Mouse (Mus musculus) cerebellum, postnatal 14 days (tissue): Measurements from ENCODE around the gene Gm11042.

Experiments
- DNase-seq, 2 experiments: peaks; one replicate each; pipeline ENCODE4 v3.0.0; 2021; ENCODE audit warnings: mixed read lengths in 2 of 2

The Gm11042 gene

DNA sequence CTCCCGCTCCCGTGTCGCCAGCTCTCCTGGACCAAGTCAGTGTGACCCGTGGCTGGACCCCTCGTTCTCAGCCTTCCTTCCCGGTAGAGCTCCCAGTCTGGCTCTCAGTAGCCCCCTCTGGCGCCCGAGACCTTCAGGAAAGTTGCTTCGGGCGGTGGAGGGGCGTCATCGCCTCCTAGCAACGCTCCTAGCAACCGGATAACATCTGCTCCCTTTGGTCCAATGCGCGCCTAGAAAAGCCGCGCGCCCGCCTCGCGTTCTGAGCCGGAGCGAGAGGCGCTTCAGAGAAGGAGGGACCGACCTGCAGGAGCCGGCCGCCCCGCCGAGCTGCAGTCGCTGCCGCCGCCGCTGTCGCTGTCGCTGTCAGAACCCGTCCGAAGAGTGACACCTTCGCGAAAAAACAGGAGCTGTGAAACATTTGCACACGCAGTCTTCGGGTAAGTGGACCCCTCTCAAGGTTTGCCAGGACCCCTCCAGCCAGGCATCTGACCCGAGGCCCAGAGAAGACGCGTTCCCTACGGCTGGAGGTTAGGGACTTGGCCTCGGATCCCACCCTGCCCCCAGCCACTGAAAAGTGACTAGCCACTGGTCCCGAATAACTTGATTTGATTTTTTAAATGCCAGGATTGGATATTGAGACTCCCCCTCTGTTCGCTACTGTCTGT, 32.0 kb downstream of the Gm11042 start:
- DNase-seq = peak; percentile 90 to 92

DNA sequence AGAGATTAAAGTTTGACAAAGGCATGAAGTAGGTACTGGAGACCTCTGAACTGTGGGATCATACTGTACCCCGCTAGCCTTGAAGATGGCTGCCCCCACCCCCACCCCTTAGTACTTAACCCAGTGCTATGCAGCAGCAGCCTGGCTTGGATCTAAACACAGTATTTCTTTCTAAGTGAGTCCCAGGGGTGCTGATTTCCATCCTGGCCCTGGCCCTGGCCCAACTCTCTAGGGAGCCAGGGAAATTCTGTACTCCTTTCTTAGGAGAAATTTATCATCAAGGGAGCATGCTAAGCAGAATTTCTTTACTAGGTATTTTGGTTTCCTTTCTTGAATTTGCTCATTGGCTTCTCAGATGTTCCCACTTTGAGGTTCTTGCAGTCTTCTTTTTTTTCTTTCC, 33.3 kb downstream of the Gm11042 start:
- DNase-seq = no peak

DNA sequence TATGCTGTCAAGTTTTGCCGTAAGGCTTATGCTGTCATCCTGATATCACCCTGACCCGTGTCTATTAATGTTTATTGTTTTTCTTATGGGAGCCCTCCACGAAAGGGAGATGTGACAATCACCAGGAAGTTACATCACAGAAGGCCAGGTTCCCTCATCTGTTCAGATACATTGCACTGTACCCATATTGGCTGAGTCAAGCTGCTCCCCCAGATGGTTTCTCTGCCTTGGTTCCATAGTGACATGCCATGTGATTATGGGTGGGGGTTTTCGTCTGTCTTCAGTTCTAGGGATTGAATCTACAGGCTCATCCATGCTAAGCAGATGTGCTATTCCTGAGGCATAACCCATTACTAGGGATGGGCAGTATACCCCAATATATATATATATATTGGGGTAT, 34.8 kb downstream of the Gm11042 start:
- no peak for DNase-seq

DNA sequence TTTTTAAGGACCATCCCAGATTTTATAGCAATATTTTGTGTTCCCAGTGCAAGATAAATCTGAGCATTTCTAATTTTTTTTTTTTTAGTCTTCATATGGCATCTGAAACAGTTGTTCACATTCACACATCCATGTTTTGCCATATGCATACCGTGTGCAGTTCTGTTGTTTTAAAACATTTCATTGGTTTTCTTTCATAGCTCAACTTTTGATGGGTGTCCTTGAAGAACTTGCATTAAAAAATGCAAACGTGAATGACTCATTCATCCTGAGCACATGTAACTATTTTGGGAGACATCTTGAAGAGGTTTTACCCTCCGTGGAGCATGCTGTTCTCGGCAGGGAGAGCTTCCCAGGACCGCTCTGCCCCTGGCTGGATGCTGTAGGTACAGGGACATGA, 38.9 kb downstream of the Gm11042 start:
- no peak for DNase-seq

DNA sequence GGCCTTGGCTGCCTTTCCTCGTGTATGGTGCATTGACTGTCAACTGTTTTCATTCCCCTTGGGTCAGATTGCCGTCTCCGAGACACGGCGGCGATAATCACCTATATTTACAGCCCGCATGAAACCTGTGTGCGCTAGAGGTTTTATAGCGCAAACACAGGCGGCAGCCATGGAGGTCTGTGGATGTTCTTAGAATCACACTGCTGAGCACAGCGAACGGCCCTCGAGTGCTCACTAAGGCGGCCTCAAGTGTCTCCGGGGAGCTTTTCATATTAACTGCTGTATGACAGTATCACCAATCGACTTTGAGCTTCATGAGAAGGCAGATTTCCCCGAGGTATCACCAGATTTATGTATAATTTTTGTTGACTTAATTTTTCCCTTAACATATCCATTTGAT, 43.6 kb downstream of the Gm11042 start:
- no peak for DNase-seq

DNA sequence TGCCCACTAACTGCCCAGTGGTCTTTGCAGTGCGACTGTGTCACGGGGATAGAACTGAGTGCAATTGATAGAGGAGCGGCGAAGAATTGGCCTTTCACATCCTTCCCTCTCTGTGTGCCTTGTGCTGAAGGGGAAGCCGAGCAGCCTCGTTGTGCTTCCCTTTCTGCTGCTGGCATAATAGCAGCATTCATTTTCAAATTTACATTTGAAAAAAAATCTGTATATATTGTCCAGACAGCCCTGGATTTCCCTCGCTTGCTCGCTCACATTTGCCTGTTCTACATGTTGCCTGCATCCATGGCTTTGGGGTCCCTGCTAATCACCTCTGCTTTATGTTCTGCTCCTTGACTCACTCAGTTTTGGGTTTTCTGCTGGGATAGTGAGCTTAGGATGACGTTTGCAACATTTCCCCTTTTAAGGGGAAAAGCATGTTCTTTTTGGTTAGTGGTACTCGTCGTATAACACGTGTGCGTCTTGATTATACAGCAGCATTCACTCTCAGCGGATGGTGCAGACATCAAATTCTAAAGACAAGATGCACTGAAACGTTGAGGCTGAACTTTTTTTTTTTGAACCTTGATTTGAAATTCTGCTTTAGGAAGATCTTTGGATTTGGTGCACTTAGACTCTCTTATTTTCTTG, 47.4 kb downstream of the Gm11042 start:
- DNase-seq = no peak

DNA sequence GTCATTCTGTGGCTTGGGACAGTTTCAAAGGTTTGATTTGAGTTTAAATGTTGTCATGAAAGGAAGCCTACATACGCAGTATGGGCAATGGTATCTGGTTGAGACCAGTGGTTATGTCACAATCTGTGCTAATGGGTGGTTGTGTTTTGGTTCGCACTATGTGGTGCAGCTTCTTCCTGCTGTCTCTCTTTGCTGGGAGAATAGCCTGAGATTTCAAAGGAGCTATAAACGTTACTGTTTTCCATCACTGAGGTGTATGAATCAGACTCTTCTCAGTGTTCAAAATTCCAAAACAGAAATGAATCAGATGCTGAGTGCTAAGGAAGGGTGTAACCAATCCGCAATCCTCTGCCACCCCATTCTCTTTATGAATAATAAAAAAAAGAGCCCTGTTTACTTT, 49.1 kb downstream of the Gm11042 start:
- DNase-seq = no peak
